Mouse (Mus musculus): ENCODE data around the gene Sept1. TPM values are rescaled to one million over a fixed set of nuclear protein-coding genes. Genes with fewer than 3 reads are reported as not detected.

The Sept1 gene
- total and polyA plus RNA-seq, 3 experiments = 30.6 to 116 TPM; not detected in 1

DNA sequence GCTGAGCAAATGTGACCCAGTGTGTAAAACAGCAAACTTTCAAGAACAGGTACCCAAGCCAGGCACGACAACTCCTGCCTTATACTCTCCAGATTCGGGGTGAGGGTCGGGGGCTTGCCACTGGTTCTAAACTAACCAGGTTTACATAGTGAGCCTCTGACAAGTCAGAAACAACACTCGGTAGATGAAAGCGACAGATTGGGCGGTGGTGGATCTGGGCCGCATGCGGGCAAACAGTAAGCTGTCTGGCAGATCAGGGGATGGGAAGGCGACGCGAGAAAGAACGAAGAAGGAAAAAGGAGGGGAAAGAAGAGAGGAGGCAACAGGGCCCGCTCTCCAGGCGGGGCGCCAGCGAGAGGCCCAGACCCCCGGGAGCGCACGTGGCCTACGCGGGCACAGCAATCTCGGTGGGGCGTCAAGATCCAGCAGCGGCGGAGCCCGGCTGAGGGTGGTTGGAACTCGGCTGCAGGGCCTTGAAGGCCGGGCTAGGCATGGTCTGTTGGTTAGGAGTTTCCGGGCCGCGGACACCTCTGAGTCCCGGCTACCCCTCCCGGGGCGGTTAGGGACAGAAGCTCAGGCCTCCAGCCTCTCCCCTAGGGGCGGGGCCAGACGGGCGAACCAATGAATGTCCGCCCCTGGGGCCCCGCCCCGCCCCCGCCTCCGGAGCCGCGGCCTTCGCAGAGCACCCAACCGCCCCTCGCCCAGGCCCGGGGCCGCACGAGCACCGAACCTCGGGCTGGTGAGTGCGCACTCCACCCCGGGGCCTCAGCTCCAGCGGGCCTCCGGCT is 11.1 kb upstream of the Sept1 start, which contains the start of gene Zfp771:
TSS of gene Zfp771 (plus strand) at position 405 of the 788 bp plus-strand sequence.
- Histone ChIP-seq H3K79me2 (ENCODE audit: control insufficient read depth, insufficient read depth, low read length, poor library complexity) (peaks cover 17% of the 10 kb centered on the region), H3K27me3 (ENCODE audit: control insufficient read depth in 1 of 2, insufficient read depth in 2 of 2, low read length in 2 of 2) (no peaks in the 10 kb centered on the region), H3K4me1 (ENCODE audit: control insufficient read depth in 1 of 2, insufficient read depth in 2 of 2, low read length in 2 of 2) (peaks cover 4 to 14% of the 10 kb centered on the region in 2 experiments; a peak in 2 of 4 replicates), H3K36me3 (ENCODE audit: control insufficient read depth in 1 of 2, insufficient read depth in 2 of 2, low read length in 2 of 2) (peaks cover 4 to 15% of the 10 kb centered on the region in 2 experiments), H3K9me3 (replicated peaks; ENCODE audit: insufficient read depth, low read length) (no peaks in the 10 kb centered on the region), H3K4me3 (ENCODE audit: control insufficient read depth in 1 of 2, insufficient read depth in 1 of 2, low read depth in 2 of 2, low read length in 2 of 2) (peak within 1 kb of the TSS; percentile 84 to 88), H3K9ac (ENCODE audit: control insufficient read depth, low read depth, low read length, poor library complexity, severe bottlenecking) (peak within 1 kb of the TSS; percentile 96), H3K27ac (ENCODE audit: control insufficient read depth, low read depth, low read length) (peak within 1 kb of the TSS; percentile 97)
- DNase-seq (ENCODE audit: low read depth, low spot score) = peak; percentile 95
- no peak for TF ChIP-seq CHD2 (IDR thresholded peaks at IDR 0.05; ENCODE audit: low read length)
- TF ChIP-seq SIN3A (IDR thresholded peaks at IDR 0.05; ENCODE audit: low read length) = no peak; the same call in 1 of the 2 replicates
- TF ChIP-seq GATA1 (IDR thresholded peaks at IDR 0.05; ENCODE audit: low read depth, low read length) = no peak
- no peak for TF ChIP-seq JUND (IDR thresholded peaks at IDR 0.05; ENCODE audit: low read depth, low read length)
- TF ChIP-seq MAFK (IDR thresholded peaks at IDR 0.05; ENCODE audit: borderline replicate concordance, low read depth, low read length) = no peak
- no peak for TF ChIP-seq ZNF384 (IDR thresholded peaks at IDR 0.05; ENCODE audit: low read depth, low read length)
- TF ChIP-seq RCOR1 (IDR thresholded peaks at IDR 0.05; ENCODE audit: low read depth, low read length) = no peak
- peak; percentile 84 for TF ChIP-seq MAX (IDR thresholded peaks at IDR 0.05; ENCODE audit: low read length)
- TF ChIP-seq MYC (IDR thresholded peaks at IDR 0.05; ENCODE audit: low read depth, low read length) = peak; percentile 71
- peak; percentile 96 for TF ChIP-seq POLR2A (IDR thresholded peaks at IDR 0.05; ENCODE audit: control insufficient read depth in 1 of 2, insufficient read depth in 1 of 2, low read depth in 1 of 2, low read length in 2 of 2, poor library complexity in 1 of 2)
- TF ChIP-seq NRF1 (IDR thresholded peaks at IDR 0.05; ENCODE audit: insufficient read depth, low read depth, low read length, poor library complexity, severe bottlenecking) = no peak
- TF ChIP-seq ZKSCAN1 (IDR thresholded peaks at IDR 0.05; ENCODE audit: low read depth, low read length) = no peak
- TF ChIP-seq USF1 (IDR thresholded peaks at IDR 0.05; ENCODE audit: low read depth, low read length) = peak; percentile 62
- peak; percentile 29 for TF ChIP-seq HCFC1 (IDR thresholded peaks at IDR 0.05; ENCODE audit: low read depth, low read length)
- TF ChIP-seq CHD1 (IDR thresholded peaks at IDR 0.05; ENCODE audit: low read depth, low read length) = 0 out of 2 replicates have a peak, but pooled peaks have one; percentile 1
- no peak for TF ChIP-seq GABPA (IDR thresholded peaks at IDR 0.05; ENCODE audit: low read depth, low read length)
- peak; percentile 55 for TF ChIP-seq TCF12 (IDR thresholded peaks at IDR 0.05; ENCODE audit: low read depth, low read length)
- no peak for TF ChIP-seq POLR2AphosphoS5 (IDR thresholded peaks at IDR 0.05; ENCODE audit: borderline replicate concordance, low read depth, low read length)
- TF ChIP-seq CTCF (IDR thresholded peaks at IDR 0.05 in 2 of 3, conservative IDR thresholded peaks at IDR 0.05 in 1 of 3; ENCODE audit: control insufficient read depth in 1 of 3, insufficient read depth in 1 of 3, low read depth in 2 of 3, low read length in 3 of 3, poor library complexity in 1 of 3, severe bottlenecking in 1 of 3) = peak in 1 of 3 experiments; percentile 7; a peak in 1 of 6 replicates
- peak; percentile 91; the same call in 1 of the 2 replicates for TF ChIP-seq MXI1 (IDR thresholded peaks at IDR 0.05; ENCODE audit: low read depth, low read length)
- TF ChIP-seq E2F4 (IDR thresholded peaks at IDR 0.05; ENCODE audit: borderline replicate concordance, low read depth, low read length) = no peak
- peak; percentile 75; the same call in 1 of the 2 replicates for TF ChIP-seq TBP (IDR thresholded peaks at IDR 0.05; ENCODE audit: low read depth, low read length)
- no peak for TF ChIP-seq ZC3H11A (IDR thresholded peaks at IDR 0.05; ENCODE audit: low read depth, low read length)
- peak; percentile 95 for TF ChIP-seq NELFE (IDR thresholded peaks at IDR 0.05; ENCODE audit: low read depth, low read length)
- no peak for TF ChIP-seq MYB (IDR thresholded peaks at IDR 0.05; ENCODE audit: low read depth, low read length)
- peak; percentile 78 for TF ChIP-seq POLR2AphosphoS2 (IDR thresholded peaks at IDR 0.05; ENCODE audit: low read length)
- TF ChIP-seq EP300 (IDR thresholded peaks at IDR 0.05; ENCODE audit: low read depth in 1 of 2, low read length in 2 of 2) = no peak; a peak in 1 of 4 replicates
- TF ChIP-seq KAT2A (conservative IDR thresholded peaks at IDR 0.05; ENCODE audit: low read depth, low read length) = no peak; the same call in 1 of the 2 replicates
- no peak for TF ChIP-seq USF2 (IDR thresholded peaks at IDR 0.05; ENCODE audit: borderline replicate concordance in 1 of 2, insufficient read depth in 1 of 2, low read depth in 1 of 2, low read length in 2 of 2)
- no peak for TF ChIP-seq TAL1 (IDR thresholded peaks at IDR 0.05; ENCODE audit: low read length)
- no peak for TF ChIP-seq BHLHE40 (IDR thresholded peaks at IDR 0.05; ENCODE audit: borderline replicate concordance, low read depth, low read length)
- 0 out of 2 replicates have a peak, but pooled peaks have one; percentile 37 for TF ChIP-seq UBTF (IDR thresholded peaks at IDR 0.05; ENCODE audit: borderline replicate concordance, insufficient read depth, low read depth, low read length)
- TF ChIP-seq ETS1 (IDR thresholded peaks at IDR 0.05; ENCODE audit: low read depth, low read length) = peak; percentile 12; the same call in 1 of the 2 replicates
- TF ChIP-seq RAD21 (IDR thresholded peaks at IDR 0.05; ENCODE audit: low read depth, low read length) = no peak
- TF ChIP-seq ELF1 (IDR thresholded peaks at IDR 0.05; ENCODE audit: low read depth, low read length) = no peak; the same call in 1 of the 2 replicates
- TF ChIP-seq SMC3 (IDR thresholded peaks at IDR 0.05; ENCODE audit: low read depth, low read length) = no peak

Data from MEL (cell line).